Mouse (Mus musculus): ENCODE measurements around the gene Eftud2.
A peak's percentile ranks its signal among the peaks of the same experiment; 100 is the strongest.

The Eftud2 gene

DNA sequence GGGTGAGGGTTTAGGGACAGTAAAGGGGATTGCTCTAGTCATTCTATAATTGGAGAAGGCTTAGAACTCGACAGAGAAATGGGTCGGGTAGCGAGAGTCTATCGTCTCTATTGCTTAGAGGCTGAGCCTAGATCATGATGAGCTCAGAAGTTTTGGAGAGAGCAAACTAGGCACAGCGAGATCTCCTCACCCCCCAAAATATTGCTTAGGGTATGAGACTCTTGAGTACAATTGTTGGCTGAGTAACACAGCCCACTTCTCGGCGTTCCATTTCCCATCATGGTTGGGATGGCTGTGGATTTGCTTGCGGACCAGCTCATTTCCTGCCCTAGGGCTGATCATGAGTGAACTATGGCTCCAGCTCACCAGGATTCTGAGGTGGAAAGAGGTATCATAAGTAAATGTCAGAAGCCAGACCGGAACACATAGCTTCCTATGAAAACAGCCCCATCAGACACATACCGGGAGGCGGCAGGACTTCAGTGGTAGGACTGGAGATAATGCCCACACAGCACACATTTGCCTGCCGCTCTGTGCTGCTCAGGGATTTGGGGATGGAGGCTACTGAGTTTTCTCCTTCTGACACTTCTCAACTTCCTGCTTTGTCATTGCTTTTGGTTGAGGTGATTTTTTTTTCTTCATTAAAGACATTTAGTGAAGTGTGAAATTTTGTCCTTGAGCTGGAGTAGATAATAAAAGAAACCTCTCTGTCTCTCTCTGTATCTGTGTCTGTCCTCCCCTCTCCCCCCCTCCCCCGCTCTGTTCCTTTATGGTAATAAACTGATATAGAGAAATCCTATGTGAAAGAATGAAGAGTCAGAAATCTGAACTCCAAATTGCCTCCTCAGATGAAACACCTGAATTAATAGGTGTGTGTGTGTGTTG lies 771 bp upstream of the Eftud2 start:
- ATAC-seq (ENCODE audit: insufficient number of reproducible peaks, low FRiP score, low TSS enrichment): no peak; the same call in 1 of the 2 replicates

DNA sequence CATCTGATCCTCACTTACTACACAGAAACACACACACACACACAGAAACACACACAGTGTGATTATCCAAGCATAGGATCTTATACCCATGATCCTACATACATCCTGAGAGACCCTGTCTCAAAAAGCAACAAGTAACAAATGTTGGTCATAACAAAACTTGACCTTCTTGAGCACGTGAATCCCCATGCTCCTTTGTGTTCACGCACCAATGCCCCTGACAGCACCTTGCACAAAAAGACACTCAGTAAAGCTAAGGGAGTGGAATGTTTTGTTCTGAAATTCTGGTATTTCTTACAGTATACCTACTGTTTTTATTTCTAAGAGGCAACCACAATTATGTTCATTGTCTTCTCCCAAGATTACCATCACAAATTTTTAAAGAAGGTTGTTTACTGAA lies 1.2 kb downstream of the Eftud2 start:
- ATAC-seq (ENCODE audit: insufficient number of reproducible peaks, low FRiP score, low TSS enrichment): no peak

- peak; percentile 82; the same call in 1 of the 2 replicates for ATAC-seq (ENCODE audit: insufficient number of reproducible peaks, low FRiP score, low TSS enrichment)
These were observed 5.9 kb downstream of the Eftud2 start for GRCm38 (mm10) chr11:102874801-102875334.

GRCm38 (mm10) chr11:102864272-102864671 lies 16.5 kb downstream of the Eftud2 start:
- no peak for ATAC-seq (ENCODE audit: insufficient number of reproducible peaks, low FRiP score, low TSS enrichment)

GRCm38 (mm10) chr11:102859933-102860332 lies 20.9 kb downstream of the Eftud2 start:
- no peak for ATAC-seq (ENCODE audit: insufficient number of reproducible peaks, low FRiP score, low TSS enrichment)

GRCm38 (mm10) chr11:102858951-102859350 lies 21.8 kb downstream of the Eftud2 start:
- no peak for ATAC-seq (ENCODE audit: insufficient number of reproducible peaks, low FRiP score, low TSS enrichment)

GRCm38 (mm10) chr11:102855941-102856340 lies 24.8 kb downstream of the Eftud2 start:
- no peak for ATAC-seq (ENCODE audit: insufficient number of reproducible peaks, low FRiP score, low TSS enrichment)

DNA sequence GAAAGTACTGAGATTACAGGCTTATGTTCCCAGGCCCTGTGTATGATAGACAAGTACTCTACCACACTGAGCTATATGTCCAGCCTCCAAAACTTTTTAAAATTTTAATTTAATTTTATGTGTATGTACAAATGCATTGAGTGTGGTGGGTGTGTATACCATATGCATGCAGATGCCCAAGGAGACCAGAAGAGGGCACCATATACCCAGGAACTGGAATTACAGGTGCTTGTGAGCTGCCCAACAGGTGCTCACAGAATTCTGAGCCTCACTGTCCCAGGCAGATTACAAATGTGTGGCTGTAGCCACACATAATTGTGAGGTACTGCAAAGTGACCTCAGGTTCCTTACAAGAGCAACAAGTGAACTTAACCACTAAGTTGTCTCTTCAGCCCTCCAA lies 27.0 kb downstream of the Eftud2 start:
- no peak for ATAC-seq (ENCODE audit: insufficient number of reproducible peaks, low FRiP score, low TSS enrichment)

DNA sequence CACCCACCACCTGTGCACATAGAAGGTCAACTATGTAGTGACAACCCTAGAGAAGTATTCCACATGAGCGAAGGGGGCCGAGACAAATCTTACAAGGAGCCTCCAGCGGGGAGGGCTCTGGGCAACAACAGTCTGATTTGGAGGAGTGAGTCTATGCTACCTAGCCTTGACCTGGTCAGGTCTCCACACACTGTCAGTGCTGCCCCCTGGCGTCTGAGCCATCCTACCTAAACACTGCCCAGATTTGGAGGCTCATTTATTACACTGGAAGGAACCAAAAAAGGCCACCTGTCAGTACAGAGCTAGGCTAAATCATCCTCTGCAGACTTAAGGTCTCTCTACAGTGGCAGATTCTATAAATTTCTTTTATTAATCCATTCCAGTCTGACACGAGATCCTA lies 28.9 kb downstream of the Eftud2 start:
- ATAC-seq (ENCODE audit: insufficient number of reproducible peaks, low FRiP score, low TSS enrichment): no peak

DNA sequence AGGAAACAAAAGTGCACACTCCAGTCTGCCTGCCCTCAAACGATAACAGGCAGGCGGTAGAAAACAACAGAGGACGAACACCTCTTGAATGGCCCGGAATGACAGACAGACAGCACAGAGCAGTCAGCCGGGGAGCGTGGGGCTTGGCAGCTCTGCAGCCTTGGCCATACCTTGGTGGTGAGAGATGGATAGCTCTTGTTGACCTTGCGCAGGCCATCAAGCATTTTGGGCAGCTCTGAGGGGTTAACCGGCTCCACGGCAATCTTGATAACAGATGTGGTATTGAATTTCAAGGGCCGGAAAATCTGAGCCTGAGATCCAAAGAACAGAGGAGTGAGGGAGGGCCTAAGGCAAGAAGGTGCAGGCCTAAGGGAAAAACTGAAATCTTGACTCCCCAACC lies 34.9 kb downstream of the Eftud2 start:
- ATAC-seq (ENCODE audit: insufficient number of reproducible peaks, low FRiP score, low TSS enrichment): no peak

- ATAC-seq (ENCODE audit: insufficient number of reproducible peaks, low FRiP score, low TSS enrichment): no peak
These were observed 42.1 kb downstream of the Eftud2 start for GRCm38 (mm10) chr11:102838616-102839150.

- ATAC-seq (ENCODE audit: insufficient number of reproducible peaks, low FRiP score, low TSS enrichment): no peak
These were observed 42.7 kb downstream of the Eftud2 start for GRCm38 (mm10) chr11:102838126-102838525.

- ATAC-seq (ENCODE audit: insufficient number of reproducible peaks, low FRiP score, low TSS enrichment): no peak
These were observed 43.4 kb downstream of the Eftud2 start for GRCm38 (mm10) chr11:102837385-102837784.

- no peak for ATAC-seq (ENCODE audit: insufficient number of reproducible peaks, low FRiP score, low TSS enrichment)
These were observed 44.6 kb downstream of the Eftud2 start for GRCm38 (mm10) chr11:102836146-102836545.

- ATAC-seq (ENCODE audit: insufficient number of reproducible peaks, low FRiP score, low TSS enrichment): no peak
These were observed 45.2 kb downstream of the Eftud2 start, which contains the start of gene Higd1b for GRCm38 (mm10) chr11:102835549-102835948. TSS of gene Higd1b (plus strand) at chr11:102835849.

- ATAC-seq (ENCODE audit: insufficient number of reproducible peaks, low FRiP score, low TSS enrichment): no peak
These were observed 46.6 kb downstream of the Eftud2 start for GRCm38 (mm10) chr11:102834219-102834618.

DNA sequence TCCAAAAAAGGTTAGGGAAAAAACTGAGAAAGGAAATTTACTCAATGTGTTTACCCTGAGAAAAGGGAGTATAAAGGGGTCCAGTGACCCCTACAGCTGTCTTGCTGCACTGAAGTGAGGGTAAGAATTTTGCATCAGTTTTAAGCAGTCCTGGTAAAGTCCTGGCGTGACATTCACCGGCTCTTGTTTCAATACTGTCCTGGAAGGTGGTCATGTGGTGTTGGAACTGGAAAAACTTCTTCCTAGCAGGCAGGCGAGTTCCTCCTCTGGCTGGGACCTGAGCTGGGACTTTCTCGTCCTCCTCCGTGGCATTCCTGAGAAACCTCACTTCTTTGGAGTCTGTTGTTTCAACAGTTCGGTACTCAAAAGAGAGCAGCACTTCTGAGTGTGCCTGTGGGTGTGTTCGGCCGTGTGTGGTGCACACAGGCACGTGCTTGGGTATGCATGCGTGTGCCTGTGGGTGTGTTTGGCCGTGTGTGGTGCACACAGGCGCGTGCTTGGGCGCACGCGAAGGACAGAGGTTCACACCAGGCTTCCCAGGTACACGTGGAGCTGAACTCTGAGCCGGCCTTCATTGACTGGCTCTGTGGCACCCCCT lies 48.0 kb downstream of the Eftud2 start:
- ATAC-seq (ENCODE audit: insufficient number of reproducible peaks, low FRiP score, low TSS enrichment): no peak

GRCm38 (mm10) chr11:102830276-102830675 lies 50.5 kb downstream of the Eftud2 start:
- no peak for ATAC-seq (ENCODE audit: insufficient number of reproducible peaks, low FRiP score, low TSS enrichment)

DNA sequence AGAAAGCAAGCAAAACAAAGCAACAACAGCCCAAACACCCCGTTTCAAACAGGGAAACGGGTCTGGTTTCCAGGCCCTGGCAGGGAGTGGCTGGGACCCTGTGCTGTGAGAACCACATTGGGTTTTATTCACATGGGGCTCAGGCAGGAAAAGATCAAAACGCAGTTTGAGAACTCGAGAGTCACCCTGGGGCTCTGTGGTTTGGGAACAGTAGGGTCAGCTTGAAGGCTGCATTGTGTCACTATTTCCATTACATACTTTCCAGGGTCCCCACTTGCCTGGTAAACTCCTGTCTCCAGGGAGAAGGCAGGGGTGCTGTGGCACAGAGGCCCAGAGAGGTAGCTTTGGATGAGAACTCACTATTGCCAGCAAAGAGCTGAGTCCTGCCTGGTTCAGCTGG lies 53.7 kb downstream of the Eftud2 start:
- no peak for ATAC-seq (ENCODE audit: insufficient number of reproducible peaks, low FRiP score, low TSS enrichment)

DNA sequence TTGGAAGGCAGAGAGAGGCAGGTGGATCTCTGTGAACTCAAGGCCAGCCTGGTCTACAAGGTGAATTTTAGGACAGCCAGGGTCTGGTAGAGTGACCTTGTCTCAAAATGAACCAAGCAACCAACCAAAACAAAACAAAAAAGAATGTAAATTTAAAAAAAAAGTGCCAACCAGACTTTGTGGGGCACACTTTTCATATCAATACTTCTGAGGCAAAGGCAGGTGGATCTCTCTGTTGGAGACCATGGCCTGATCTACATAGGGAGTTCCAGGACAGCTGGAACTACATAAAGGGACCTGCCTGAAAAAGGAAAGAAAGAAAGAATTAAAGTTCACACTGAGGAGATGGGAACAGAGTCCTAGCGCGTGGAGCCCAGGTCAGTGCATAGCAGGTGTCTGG lies 54.3 kb downstream of the Eftud2 start:
- ATAC-seq (ENCODE audit: insufficient number of reproducible peaks, low FRiP score, low TSS enrichment): no peak

DNA sequence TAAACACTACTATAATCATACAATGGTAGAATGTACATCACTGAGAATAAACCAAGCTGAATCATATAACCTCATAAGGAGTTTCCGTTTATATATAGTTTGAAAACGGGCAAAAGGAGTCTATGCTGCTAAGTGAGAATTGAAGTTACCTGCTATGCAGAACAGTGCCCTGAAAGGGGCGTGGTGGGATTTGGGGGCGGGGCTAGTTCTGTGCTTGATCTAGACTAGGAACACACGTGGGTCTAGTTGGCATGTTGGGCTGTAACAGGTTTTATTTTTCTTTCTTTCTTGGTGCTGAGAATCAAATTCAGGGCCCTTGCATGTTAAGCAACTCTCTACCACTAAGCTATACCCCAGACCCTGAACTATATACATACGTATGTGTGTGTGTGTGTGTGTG lies 59.6 kb downstream of the Eftud2 start:
- ATAC-seq (ENCODE audit: insufficient number of reproducible peaks, low FRiP score, low TSS enrichment): no peak
